Mouse (Mus musculus): ENCODE measurements at regions not wholly inside any gene's neighbourhood (a gene's known extent, or its start where the extent isn't known, plus 50 kb on each side); places are given as distances from the start of the nearest gene placed in this dataset.

GRCm38 (mm10) chr4:24278154-24278553 lies 218.1 kb upstream of the Mms22l start:
- TF ChIP-seq POLR2A (IDR thresholded peaks at IDR 0.05; ENCODE audit: borderline replicate concordance, insufficient read depth, low read length), result no peak
- no peak for TF ChIP-seq CTCF (IDR thresholded peaks at IDR 0.05; ENCODE audit: borderline replicate concordance, insufficient read depth, low read depth, low read length)

Measured in cerebellum, adult 2 months (tissue).